Mouse (Mus musculus): ENCODE results near the gene Evi2. TPM values are rescaled to one million over a fixed set of nuclear protein-coding genes. Genes with fewer than 3 reads are reported as not detected.

Gene Evi2
- polyA plus RNA-seq, 1 experiment: not detected

- no peaks in the 10 kb centered on the region for H3K27me3 ChIP-seq (ENCODE audit: control insufficient read depth, insufficient read depth, low read length, poor library complexity, severe bottlenecking)
- no peak overlapping the region for H3K4me3 ChIP-seq (ENCODE audit: low read depth, low read length)
- no peak overlapping the region for H3K27ac ChIP-seq (ENCODE audit: insufficient read depth, low read length)
- no peak for TF ChIP-seq EP300 (IDR thresholded peaks at IDR 0.05; ENCODE audit: insufficient read depth, low read depth, low read length)
- no peak for TF ChIP-seq POLR2A (IDR thresholded peaks at IDR 0.05; ENCODE audit: insufficient read depth, low read length)
- H3K36me3 ChIP-seq (ENCODE audit: control insufficient read depth, insufficient read depth, low read length, poor library complexity, severe bottlenecking): no peaks in the 10 kb centered on the region
- H3K9ac ChIP-seq (ENCODE audit: low read depth, poor library complexity, severe bottlenecking): no peak overlapping the region
- no peaks in the 10 kb centered on the region for H3K4me1 ChIP-seq (ENCODE audit: control insufficient read depth, insufficient read depth, low read length)
- H3K9me3 ChIP-seq (replicated peaks; ENCODE audit: control insufficient read depth, insufficient read depth, low read length, poor library complexity, severe bottlenecking): no peaks in the 10 kb centered on the region
These were observed 14.6 kb downstream of the Evi2 start for GRCm38 (mm10) chr11:79515798-79516197.

- Histone ChIP-seq H3K27ac (ENCODE audit: insufficient read depth, low read length) (no peak overlapping the region), H3K4me3 (ENCODE audit: low read depth, low read length) (no peak overlapping the region), H3K9me3 (replicated peaks; ENCODE audit: control insufficient read depth, insufficient read depth, low read length, poor library complexity, severe bottlenecking) (no peaks in the 10 kb centered on the region), H3K36me3 (ENCODE audit: control insufficient read depth, insufficient read depth, low read length, poor library complexity, severe bottlenecking) (no peaks in the 10 kb centered on the region), H3K9ac (ENCODE audit: low read depth, poor library complexity, severe bottlenecking) (no peak overlapping the region), H3K27me3 (ENCODE audit: control insufficient read depth, insufficient read depth, low read length, poor library complexity, severe bottlenecking) (no peaks in the 10 kb centered on the region), H3K4me1 (ENCODE audit: control insufficient read depth, insufficient read depth, low read length) (no peaks in the 10 kb centered on the region)
- TF ChIP-seq EP300 (IDR thresholded peaks at IDR 0.05; ENCODE audit: insufficient read depth, low read depth, low read length): no peak
- no peak for TF ChIP-seq POLR2A (IDR thresholded peaks at IDR 0.05; ENCODE audit: insufficient read depth, low read length)
- no peak for TF ChIP-seq CTCF (IDR thresholded peaks at IDR 0.05; ENCODE audit: low read depth, low read length)
These were observed 15.1 kb downstream of the Evi2 start for GRCm38 (mm10) chr11:79515331-79515730.

GRCm38 (mm10) chr11:79511970-79512369 lies 18.4 kb downstream of the Evi2 start:
- Histone ChIP-seq H3K27ac (ENCODE audit: insufficient read depth, low read length) (no peak overlapping the region), H3K9ac (ENCODE audit: low read depth, poor library complexity, severe bottlenecking) (no peak overlapping the region), H3K36me3 (ENCODE audit: control insufficient read depth, insufficient read depth, low read length, poor library complexity, severe bottlenecking) (no peaks in the 10 kb centered on the region), H3K27me3 (ENCODE audit: control insufficient read depth, insufficient read depth, low read length, poor library complexity, severe bottlenecking) (no peaks in the 10 kb centered on the region), H3K4me3 (ENCODE audit: low read depth, low read length) (no peak overlapping the region), H3K9me3 (replicated peaks; ENCODE audit: control insufficient read depth, insufficient read depth, low read length, poor library complexity, severe bottlenecking) (no peaks in the 10 kb centered on the region), H3K4me1 (ENCODE audit: control insufficient read depth, insufficient read depth, low read length) (no peaks in the 10 kb centered on the region)
- TF ChIP-seq CTCF (IDR thresholded peaks at IDR 0.05; ENCODE audit: low read depth, low read length): no peak
- TF ChIP-seq POLR2A (IDR thresholded peaks at IDR 0.05; ENCODE audit: insufficient read depth, low read length): no peak
- TF ChIP-seq EP300 (IDR thresholded peaks at IDR 0.05; ENCODE audit: insufficient read depth, low read depth, low read length): no peak

GRCm38 (mm10) chr11:79504506-79504905 lies 25.9 kb downstream of the Evi2 start:
- no peaks in the 10 kb centered on the region for H3K9me3 ChIP-seq (replicated peaks; ENCODE audit: control insufficient read depth, insufficient read depth, low read length, poor library complexity, severe bottlenecking)
- TF ChIP-seq POLR2A (IDR thresholded peaks at IDR 0.05; ENCODE audit: insufficient read depth, low read length) (no peak), CTCF (IDR thresholded peaks at IDR 0.05; ENCODE audit: low read depth, low read length) (no peak), EP300 (IDR thresholded peaks at IDR 0.05; ENCODE audit: insufficient read depth, low read depth, low read length) (no peak)
- H3K4me3 ChIP-seq (ENCODE audit: low read depth, low read length): no peak overlapping the region
- H3K9ac ChIP-seq (ENCODE audit: low read depth, poor library complexity, severe bottlenecking): no peak overlapping the region
- H3K4me1 ChIP-seq (ENCODE audit: control insufficient read depth, insufficient read depth, low read length): no peaks in the 10 kb centered on the region
- H3K36me3 ChIP-seq (ENCODE audit: control insufficient read depth, insufficient read depth, low read length, poor library complexity, severe bottlenecking): no peaks in the 10 kb centered on the region
- no peak overlapping the region for H3K27ac ChIP-seq (ENCODE audit: insufficient read depth, low read length)
- no peaks in the 10 kb centered on the region for H3K27me3 ChIP-seq (ENCODE audit: control insufficient read depth, insufficient read depth, low read length, poor library complexity, severe bottlenecking)

GRCm38 (mm10) chr11:79503845-79504244 lies 26.5 kb downstream of the Evi2 start, which contains the start of gene Omg:
Gene Omg (minus strand): TSS chr11:79504084.
- Histone ChIP-seq H3K27ac (ENCODE audit: insufficient read depth, low read length) (no peak within 1 kb of the TSS), H3K9ac (ENCODE audit: low read depth, poor library complexity, severe bottlenecking) (no peak within 1 kb of the TSS), H3K4me3 (ENCODE audit: low read depth, low read length) (no peak within 1 kb of the TSS), H3K9me3 (replicated peaks; ENCODE audit: control insufficient read depth, insufficient read depth, low read length, poor library complexity, severe bottlenecking) (no peaks in the 10 kb centered on the region), H3K27me3 (ENCODE audit: control insufficient read depth, insufficient read depth, low read length, poor library complexity, severe bottlenecking) (no peaks in the 10 kb centered on the region), H3K36me3 (ENCODE audit: control insufficient read depth, insufficient read depth, low read length, poor library complexity, severe bottlenecking) (no peaks in the 10 kb centered on the region), H3K4me1 (ENCODE audit: control insufficient read depth, insufficient read depth, low read length) (no peaks in the 10 kb centered on the region)
- TF ChIP-seq EP300 (IDR thresholded peaks at IDR 0.05; ENCODE audit: insufficient read depth, low read depth, low read length) (no peak), CTCF (IDR thresholded peaks at IDR 0.05; ENCODE audit: low read depth, low read length) (no peak), POLR2A (IDR thresholded peaks at IDR 0.05; ENCODE audit: insufficient read depth, low read length) (no peak)

GRCm38 (mm10) chr11:79502917-79503316 lies 27.5 kb downstream of the Evi2 start:
- TF ChIP-seq CTCF (IDR thresholded peaks at IDR 0.05; ENCODE audit: low read depth, low read length) (no peak), POLR2A (IDR thresholded peaks at IDR 0.05; ENCODE audit: insufficient read depth, low read length) (no peak), EP300 (IDR thresholded peaks at IDR 0.05; ENCODE audit: insufficient read depth, low read depth, low read length) (no peak)
- Histone ChIP-seq H3K36me3 (ENCODE audit: control insufficient read depth, insufficient read depth, low read length, poor library complexity, severe bottlenecking) (no peaks in the 10 kb centered on the region), H3K27me3 (ENCODE audit: control insufficient read depth, insufficient read depth, low read length, poor library complexity, severe bottlenecking) (no peaks in the 10 kb centered on the region), H3K9ac (ENCODE audit: low read depth, poor library complexity, severe bottlenecking) (no peak overlapping the region), H3K27ac (ENCODE audit: insufficient read depth, low read length) (no peak overlapping the region), H3K9me3 (replicated peaks; ENCODE audit: control insufficient read depth, insufficient read depth, low read length, poor library complexity, severe bottlenecking) (no peaks in the 10 kb centered on the region), H3K4me3 (ENCODE audit: low read depth, low read length) (no peak overlapping the region), H3K4me1 (ENCODE audit: control insufficient read depth, insufficient read depth, low read length) (no peaks in the 10 kb centered on the region)

Data from ES-Bruce4 (cell line).